Mouse (Mus musculus): Measurements from ENCODE around the gene Rbbp7.
"Not testable (repeated sequence)": the region's sequence is repeated elsewhere in the genome, so short reads cannot be mapped to it uniquely, and the experiment has no call there.

Gene Rbbp7

GRCm38 (mm10) chrX:162760115-162760942 is at the start of gene Rbbp7:
TSS of gene Rbbp7 (plus strand) at chrX:162760402.
- DNase-seq (ENCODE audit: extremely low spot score, low spot score): peak; percentile 84

GRCm38 (mm10) chrX:162717837-162718236 is 42.4 kb upstream of the Rbbp7 start:
- DNase-seq (ENCODE audit: extremely low spot score, low spot score): peak; percentile 17

GRCm38 (mm10) chrX:162719615-162720014 is 40.6 kb upstream of the Rbbp7 start:
- peak; percentile 42 for DNase-seq (ENCODE audit: extremely low spot score, low spot score)

GRCm38 (mm10) chrX:162727367-162727777 is 32.8 kb upstream of the Rbbp7 start:
- peak; percentile 43 for DNase-seq (ENCODE audit: extremely low spot score, low spot score)

- DNase-seq (ENCODE audit: extremely low spot score, low spot score): peak; percentile 25
These were observed 32.4 kb upstream of the Rbbp7 start for GRCm38 (mm10) chrX:162727795-162728194.

- DNase-seq (ENCODE audit: extremely low spot score, low spot score): no peak
These were observed 32.0 kb upstream of the Rbbp7 start for GRCm38 (mm10) chrX:162728228-162728627.

GRCm38 (mm10) chrX:162730031-162730430 is 30.2 kb upstream of the Rbbp7 start:
- DNase-seq (ENCODE audit: extremely low spot score, low spot score): no peak

GRCm38 (mm10) chrX:162734997-162735929 is 24.9 kb upstream of the Rbbp7 start:
- DNase-seq (ENCODE audit: extremely low spot score, low spot score): peak; percentile 59

GRCm38 (mm10) chrX:162736140-162736659 is 24.0 kb upstream of the Rbbp7 start:
- DNase-seq (ENCODE audit: extremely low spot score, low spot score): peak; percentile 36

GRCm38 (mm10) chrX:162748696-162749420 is 11.3 kb upstream of the Rbbp7 start:
- DNase-seq (ENCODE audit: extremely low spot score, low spot score): no peak

GRCm38 (mm10) chrX:162752418-162752817 is 7.8 kb upstream of the Rbbp7 start:
- no peak for DNase-seq (ENCODE audit: extremely low spot score, low spot score)

GRCm38 (mm10) chrX:162754314-162754713 is 5.9 kb upstream of the Rbbp7 start:
- DNase-seq (ENCODE audit: extremely low spot score, low spot score): no peak

GRCm38 (mm10) chrX:162756058-162756457 is 4.1 kb upstream of the Rbbp7 start:
- DNase-seq (ENCODE audit: extremely low spot score, low spot score): no peak

- no peak for DNase-seq (ENCODE audit: extremely low spot score, low spot score)
These were observed 719 bp upstream of the Rbbp7 start for GRCm38 (mm10) chrX:162759251-162760114.

GRCm38 (mm10) chrX:162760958-162761515 is 835 bp downstream of the Rbbp7 start:
- no peak for DNase-seq (ENCODE audit: extremely low spot score, low spot score)

GRCm38 (mm10) chrX:162761716-162762395 is 1.7 kb downstream of the Rbbp7 start:
- DNase-seq (ENCODE audit: extremely low spot score, low spot score): no peak

GRCm38 (mm10) chrX:162770726-162771125 is 10.5 kb downstream of the Rbbp7 start:
- DNase-seq (ENCODE audit: extremely low spot score, low spot score): no peak

GRCm38 (mm10) chrX:162788372-162788771 is 28.2 kb downstream of the Rbbp7 start:
- DNase-seq (ENCODE audit: extremely low spot score, low spot score): no peak

GRCm38 (mm10) chrX:162791392-162791791 is 31.2 kb downstream of the Rbbp7 start:
- DNase-seq (ENCODE audit: extremely low spot score, low spot score): not testable (repeated sequence)
